Mouse (Mus musculus) small intestine, adult 2 months (tissue): Measurements from ENCODE around the gene Gramd1c.

Experiments used
- CTCF ChIP-seq: fragments of 200-500 bp; IDR thresholded peaks from 2 replicates; pipeline ENCODE4 v1.5.1; 2012; ENCODE audit warnings: low read depth, mild to moderate bottlenecking, control low read depth, inconsistent platforms, low read length, moderate library complexity, mixed read lengths; ENCODE audit not compliant: insufficient replicate concordance, insufficient read length; ENCODE audit errors: extremely low read depth
- POLR2A ChIP-seq: fragments of 200-500 bp; IDR thresholded peaks from 2 replicates; pipeline ENCODE4 v1.6.1; 2012; ENCODE audit warnings: low read depth, mild to moderate bottlenecking, control low read depth, inconsistent platforms, low read length, moderate library complexity

- TF ChIP-seq CTCF (no peak), POLR2A (no peak)
These were observed 44.1 kb downstream of the Gramd1c start for GRCm38 (mm10) chr16:44018986-44019548.
